Mouse (Mus musculus): ENCODE measurements around the gene Immp2l. TPM values are rescaled to one million over a fixed set of nuclear protein-coding genes. Genes with fewer than 3 reads are reported as not detected.

Gene Immp2l
- polyA plus RNA-seq, 1 experiment from 2014 or later = 2.7 TPM

GRCm38 (mm10) chr12:41494620-41495019 lies 470.7 kb downstream of the Immp2l start:
- no peaks in the 10 kb centered on the region for H3K36me3 ChIP-seq (ENCODE audit: inconsistent target)
- WGBS (ENCODE audit: missing documents) = 38% methylated on average over 10 of the region's 10 CpGs
- no peak overlapping the region for H3K27ac ChIP-seq
- H3K79me2 ChIP-seq (ENCODE audit: inconsistent target) = no peaks in the 10 kb centered on the region
- H3K4me3 ChIP-seq (ENCODE audit: inconsistent target) = no peak overlapping the region

GRCm38 (mm10) chr12:41500049-41500820 lies 476.3 kb downstream of the Immp2l start:
- WGBS (ENCODE audit: missing documents) = 45% methylated on average over 9 of the region's 9 CpGs
- H3K27ac ChIP-seq = no peak overlapping the region
- no peaks in the 10 kb centered on the region for H3K79me2 ChIP-seq (ENCODE audit: inconsistent target)
- H3K36me3 ChIP-seq (ENCODE audit: inconsistent target) = no peaks in the 10 kb centered on the region
- H3K4me3 ChIP-seq (ENCODE audit: inconsistent target) = no peak overlapping the region

GRCm38 (mm10) chr12:41508610-41509009 lies 484.7 kb downstream of the Immp2l start:
- Histone ChIP-seq H3K79me2 (ENCODE audit: inconsistent target) (no peaks in the 10 kb centered on the region), H3K4me3 (ENCODE audit: inconsistent target) (no peak overlapping the region), H3K36me3 (ENCODE audit: inconsistent target) (no peaks in the 10 kb centered on the region), H3K27ac (no peak overlapping the region)
- WGBS (ENCODE audit: missing documents) = 4% methylated on average over 4 of the region's 4 CpGs

GRCm38 (mm10) chr12:41510588-41510987 lies 486.7 kb downstream of the Immp2l start:
- Histone ChIP-seq H3K36me3 (ENCODE audit: inconsistent target) (no peaks in the 10 kb centered on the region), H3K4me3 (ENCODE audit: inconsistent target) (no peak overlapping the region), H3K27ac (no peak overlapping the region), H3K79me2 (ENCODE audit: inconsistent target) (no peaks in the 10 kb centered on the region)
- 89% methylated on average over 3 of the region's 3 CpGs for WGBS (ENCODE audit: missing documents)

- H3K79me2 ChIP-seq (ENCODE audit: inconsistent target) = no peaks in the 10 kb centered on the region
- H3K36me3 ChIP-seq (ENCODE audit: inconsistent target) = no peaks in the 10 kb centered on the region
- WGBS (ENCODE audit: missing documents) = 84% methylated on average over 5 of the region's 5 CpGs
- no peak overlapping the region for H3K27ac ChIP-seq
- H3K4me3 ChIP-seq (ENCODE audit: inconsistent target) = no peak overlapping the region
These were observed 495.0 kb downstream of the Immp2l start for GRCm38 (mm10) chr12:41518897-41519296.

- 96% methylated on average over 2 of the region's 2 CpGs for WGBS (ENCODE audit: missing documents)
- Histone ChIP-seq H3K36me3 (ENCODE audit: inconsistent target) (no peaks in the 10 kb centered on the region), H3K4me3 (ENCODE audit: inconsistent target) (no peak overlapping the region), H3K79me2 (ENCODE audit: inconsistent target) (no peaks in the 10 kb centered on the region), H3K27ac (no peak overlapping the region)
These were observed 496.4 kb downstream of the Immp2l start for GRCm38 (mm10) chr12:41520326-41520725.

- no peak overlapping the region for H3K27ac ChIP-seq
- no peak overlapping the region for H3K4me3 ChIP-seq (ENCODE audit: inconsistent target)
- H3K79me2 ChIP-seq (ENCODE audit: inconsistent target) = no peaks in the 10 kb centered on the region
- H3K36me3 ChIP-seq (ENCODE audit: inconsistent target) = no peaks in the 10 kb centered on the region
- WGBS (ENCODE audit: missing documents) = 90% methylated on average over 2 of the region's 2 CpGs
These were observed 497.8 kb downstream of the Immp2l start for GRCm38 (mm10) chr12:41521671-41522070.

GRCm38 (mm10) chr12:41526688-41527087 lies 502.8 kb downstream of the Immp2l start:
- Histone ChIP-seq H3K36me3 (ENCODE audit: inconsistent target) (no peaks in the 10 kb centered on the region), H3K79me2 (ENCODE audit: inconsistent target) (no peaks in the 10 kb centered on the region), H3K4me3 (ENCODE audit: inconsistent target) (no peak overlapping the region), H3K27ac (no peak overlapping the region)
- 90% methylated on average over 2 of the region's 2 CpGs for WGBS (ENCODE audit: missing documents)

- 72% methylated on average over 4 of the region's 4 CpGs for WGBS (ENCODE audit: missing documents)
- H3K36me3 ChIP-seq (ENCODE audit: inconsistent target) = no peaks in the 10 kb centered on the region
- no peak overlapping the region for H3K27ac ChIP-seq
- no peak overlapping the region for H3K4me3 ChIP-seq (ENCODE audit: inconsistent target)
- H3K79me2 ChIP-seq (ENCODE audit: inconsistent target) = no peaks in the 10 kb centered on the region
These were observed 504.5 kb downstream of the Immp2l start for GRCm38 (mm10) chr12:41528410-41528809.

- 95% methylated on average over 5 of the region's 5 CpGs for WGBS (ENCODE audit: missing documents)
These were observed 516.1 kb downstream of the Immp2l start for GRCm38 (mm10) chr12:41539989-41540388.

GRCm38 (mm10) chr12:41551578-41551977 lies 527.7 kb downstream of the Immp2l start:
- H3K4me3 ChIP-seq (ENCODE audit: inconsistent target) = no peak overlapping the region
- H3K27ac ChIP-seq = no peak overlapping the region
- H3K79me2 ChIP-seq (ENCODE audit: inconsistent target) = no peaks in the 10 kb centered on the region
- WGBS (ENCODE audit: missing documents) = 95% methylated on average over 4 of the region's 4 CpGs
- H3K36me3 ChIP-seq (ENCODE audit: inconsistent target) = no peaks in the 10 kb centered on the region

More at GRCm38 (mm10) chr12:41539989-41540388, 516.1 kb downstream of the Immp2l start:
- no peak overlapping the region for H3K27ac ChIP-seq
- H3K36me3 ChIP-seq (ENCODE audit: inconsistent target) = no peaks in the 10 kb centered on the region
- H3K4me3 ChIP-seq (ENCODE audit: inconsistent target) = no peak overlapping the region
- no peaks in the 10 kb centered on the region for H3K79me2 ChIP-seq (ENCODE audit: inconsistent target)

GRCm38 (mm10) chr12:41557832-41558231 lies 533.9 kb downstream of the Immp2l start:
- no peaks in the 10 kb centered on the region for H3K36me3 ChIP-seq (ENCODE audit: inconsistent target)
- 70% methylated on average over 3 of the region's 3 CpGs for WGBS (ENCODE audit: missing documents)

GRCm38 (mm10) chr12:41558956-41559735 lies 535.3 kb downstream of the Immp2l start:
- H3K4me3 ChIP-seq (ENCODE audit: inconsistent target) = no peak overlapping the region
- no peaks in the 10 kb centered on the region for H3K36me3 ChIP-seq (ENCODE audit: inconsistent target)
- no peaks in the 10 kb centered on the region for H3K79me2 ChIP-seq (ENCODE audit: inconsistent target)
- H3K27ac ChIP-seq = no peak overlapping the region
- 90% methylated on average over 5 of the region's 5 CpGs for WGBS (ENCODE audit: missing documents)

More at GRCm38 (mm10) chr12:41557832-41558231, 533.9 kb downstream of the Immp2l start:
- Histone ChIP-seq H3K79me2 (ENCODE audit: inconsistent target) (no peaks in the 10 kb centered on the region), H3K4me3 (ENCODE audit: inconsistent target) (no peak overlapping the region), H3K27ac (no peak overlapping the region)

- WGBS (ENCODE audit: missing documents) = 16% methylated on average over 17 of the region's 18 CpGs
- H3K4me3 ChIP-seq (ENCODE audit: inconsistent target) = no peak overlapping the region
These were observed 541.9 kb downstream of the Immp2l start for GRCm38 (mm10) chr12:41565540-41566432.

More at GRCm38 (mm10) chr12:41565540-41566432, 541.9 kb downstream of the Immp2l start:
- H3K79me2 ChIP-seq (ENCODE audit: inconsistent target) = no peaks in the 10 kb centered on the region
- H3K36me3 ChIP-seq (ENCODE audit: inconsistent target) = no peaks in the 10 kb centered on the region
- H3K27ac ChIP-seq = no peak overlapping the region
